ENCODE assay signal across 14 mouse cellular contexts in the genomic region with DNA sequence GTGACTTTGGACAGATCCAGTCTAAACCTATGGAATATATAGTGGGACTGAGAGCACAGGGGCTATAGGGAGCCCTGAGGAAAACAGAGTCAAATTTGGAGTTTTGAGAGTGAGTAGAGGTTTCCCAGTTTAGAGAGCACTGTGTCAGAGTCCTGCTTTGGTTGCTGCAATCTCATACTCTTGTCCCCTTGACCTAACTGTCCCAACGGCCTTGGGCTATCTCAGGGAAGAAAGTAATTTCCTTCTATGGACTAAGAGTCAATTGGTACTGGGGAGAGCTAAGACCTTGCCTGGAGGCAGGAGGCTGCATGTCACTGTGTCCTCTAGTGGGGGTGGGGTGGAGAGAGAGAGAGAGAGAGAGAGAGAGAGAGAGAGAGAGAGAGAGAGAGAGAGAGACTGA. TPM values are rescaled to one million over a fixed set of nuclear protein-coding genes. Genes with fewer than 3 reads are reported as not detected.
DNase-seq lines count a peak whose midpoint lies in the region; ATAC-seq and TF ChIP-seq lines count a peak whose summit lies in the region.
"Had no signal": no experiment of that assay in that cellular context is flagged by ENCODE, and none has a peak within 500 bp of the region (broad histone marks: within the 10 kb centered on the region; RNA-seq: fewer than 3 reads in every experiment).

No protein-coding gene starts in this region.

- H3K27me3 ChIP-seq in embryonic facial prominence, embryonic 14.5 days (replicated peaks; ENCODE audit: control insufficient read depth, insufficient read depth, low read length) = no peaks in the 10 kb centered on the region; the same call in 1 of the 2 replicates
- H3K27me3 ChIP-seq in embryonic facial prominence, embryonic 10.5 days (replicated peaks; ENCODE audit: low read depth, poor library complexity, severe bottlenecking) = peaks cover 47% of the 10 kb centered on the region
- H3K27me3 ChIP-seq in hindbrain, embryonic 15.5 days = peaks cover 23% of the 10 kb centered on the region
- peaks cover 25% of the 10 kb centered on the region for H3K27me3 ChIP-seq in hindbrain, embryonic 12.5 days
- H3K27me3 ChIP-seq in embryonic facial prominence, embryonic 15.5 days = 0 out of 2 replicates have a peak, but pooled peaks cover 12% of the 10 kb centered on the region
- peaks cover 44% of the 10 kb centered on the region for H3K27me3 ChIP-seq in liver, postnatal 0 days (ENCODE audit: insufficient read depth, low read length)

- H3K4me2 ChIP-seq in embryonic facial prominence, embryonic 14.5 days (ENCODE audit: low read depth, low read length) = peak overlapping the region; percentile 94
- H3K4me2 ChIP-seq in hindbrain, embryonic 15.5 days = 0 out of 2 replicates have a peak overlapping the region, but pooled peaks have one; percentile 89
- H3K4me2 ChIP-seq in hindbrain, embryonic 12.5 days (replicated peaks) = no peak overlapping the region
- peak overlapping the region; percentile 93; the same call in 1 of the 2 replicates for H3K4me2 ChIP-seq in embryonic facial prominence, embryonic 15.5 days (replicated peaks)
- H3K4me2 ChIP-seq in liver, postnatal 0 days (ENCODE audit: low read depth, low read length) = peak overlapping the region; percentile 80; the same call in 1 of the 2 replicates

- peaks cover 27% of the 10 kb centered on the region for H3K36me3 ChIP-seq in embryonic facial prominence, embryonic 14.5 days (ENCODE audit: control insufficient read depth, insufficient read depth, low read length)
- H3K36me3 ChIP-seq in embryonic facial prominence, embryonic 10.5 days (replicated peaks) = peaks cover 28% of the 10 kb centered on the region
- no peaks in the 10 kb centered on the region for H3K36me3 ChIP-seq in hindbrain, embryonic 15.5 days
- H3K36me3 ChIP-seq in hindbrain, embryonic 12.5 days = no peaks in the 10 kb centered on the region
- H3K36me3 ChIP-seq in embryonic facial prominence, embryonic 15.5 days = peaks cover 27% of the 10 kb centered on the region
- 0 out of 2 replicates have a peak, but pooled peaks cover 7% of the 10 kb centered on the region for H3K36me3 ChIP-seq in liver, postnatal 0 days (replicated peaks; ENCODE audit: insufficient read depth, low read length)

- H3K9me3 ChIP-seq in embryonic facial prominence, embryonic 14.5 days (ENCODE audit: control insufficient read depth, low read length) = no peaks in the 10 kb centered on the region
- H3K9me3 ChIP-seq in embryonic facial prominence, embryonic 10.5 days = no peaks in the 10 kb centered on the region
- H3K9me3 ChIP-seq in hindbrain, embryonic 15.5 days = no peaks in the 10 kb centered on the region
- H3K9me3 ChIP-seq in hindbrain, embryonic 12.5 days (replicated peaks) = no peaks in the 10 kb centered on the region
- no peaks in the 10 kb centered on the region for H3K9me3 ChIP-seq in embryonic facial prominence, embryonic 15.5 days (replicated peaks)
- H3K9me3 ChIP-seq in liver, postnatal 0 days (ENCODE audit: low read length) = no peaks in the 10 kb centered on the region

- TF ChIP-seq CTCF in liver, postnatal 0 days (IDR thresholded peaks at IDR 0.05; ENCODE audit: low read depth) = no peak

- no peak for ATAC-seq in embryonic facial prominence, embryonic 14.5 days (ENCODE audit: low read depth)
- no peak for ATAC-seq in hindbrain, embryonic 15.5 days (ENCODE audit: low FRiP score, low read depth)
- ATAC-seq in hindbrain, embryonic 12.5 days (ENCODE audit: low FRiP score) = no peak
- ATAC-seq in embryonic facial prominence, embryonic 15.5 days (ENCODE audit: insufficient number of reproducible peaks, low FRiP score, low TSS enrichment, low read depth) = no peak
- ATAC-seq in liver, postnatal 0 days = no peak
- ATAC-seq: intestine, embryonic 16.5 days had no signal

- H3K4me3 ChIP-seq in embryonic facial prominence, embryonic 14.5 days (ENCODE audit: low read depth, low read length) = no peak overlapping the region
- no peak overlapping the region for H3K4me3 ChIP-seq in embryonic facial prominence, embryonic 10.5 days
- H3K4me3 ChIP-seq in hindbrain, embryonic 15.5 days = no peak overlapping the region
- H3K4me3 ChIP-seq in hindbrain, embryonic 12.5 days = no peak overlapping the region
- H3K4me3 ChIP-seq in embryonic facial prominence, embryonic 15.5 days (replicated peaks) = no peak overlapping the region; the same call in 1 of the 2 replicates
- no peak overlapping the region for H3K4me3 ChIP-seq in liver, postnatal 0 days (ENCODE audit: low read depth, low read length)

- TF ChIP-seq EP300 in liver, postnatal 0 days (IDR thresholded peaks at IDR 0.05; ENCODE audit: low read depth) = no peak

- WGBS in embryonic facial prominence, embryonic 14.5 days = 35% methylated on average over 1 of the region's 1 CpGs
- WGBS in embryonic facial prominence, embryonic 10.5 days = 55% methylated on average over 1 of the region's 1 CpGs
- WGBS in hindbrain, embryonic 15.5 days = 60% methylated on average over 1 of the region's 1 CpGs
- WGBS in hindbrain, embryonic 12.5 days = 81% methylated on average over 1 of the region's 1 CpGs
- 38% methylated on average over 1 of the region's 1 CpGs for WGBS in embryonic facial prominence, embryonic 15.5 days
- WGBS in liver, postnatal 0 days (ENCODE audit: insufficient replicate concordance) = 25% methylated on average over 1 of the region's 1 CpGs

- H3K4me1 ChIP-seq in embryonic facial prominence, embryonic 14.5 days (ENCODE audit: control insufficient read depth, insufficient read depth, low read length) = peaks cover 16% of the 10 kb centered on the region
- peaks cover 62% of the 10 kb centered on the region for H3K4me1 ChIP-seq in embryonic facial prominence, embryonic 10.5 days
- H3K4me1 ChIP-seq in hindbrain, embryonic 15.5 days (replicated peaks) = peaks cover 29% of the 10 kb centered on the region
- peaks cover 39% of the 10 kb centered on the region for H3K4me1 ChIP-seq in hindbrain, embryonic 12.5 days
- peaks cover 33% of the 10 kb centered on the region for H3K4me1 ChIP-seq in embryonic facial prominence, embryonic 15.5 days
- peaks cover 18% of the 10 kb centered on the region for H3K4me1 ChIP-seq in liver, postnatal 0 days (ENCODE audit: insufficient read depth)

- H3K9ac ChIP-seq in embryonic facial prominence, embryonic 14.5 days (ENCODE audit: low read depth, low read length) = 0 out of 2 replicates have a peak overlapping the region, but pooled peaks have one; percentile 73
- H3K9ac ChIP-seq in hindbrain, embryonic 15.5 days = no peak overlapping the region
- no peak overlapping the region for H3K9ac ChIP-seq in hindbrain, embryonic 12.5 days
- no peak overlapping the region for H3K9ac ChIP-seq in embryonic facial prominence, embryonic 15.5 days
- no peak overlapping the region for H3K9ac ChIP-seq in liver, postnatal 0 days (replicated peaks)
- H3K9ac ChIP-seq: forebrain, postnatal 0 days had no signal

- no peak overlapping the region for H3K27ac ChIP-seq in embryonic facial prominence, embryonic 14.5 days (replicated peaks; ENCODE audit: low read depth, low read length)
- no peak overlapping the region for H3K27ac ChIP-seq in embryonic facial prominence, embryonic 10.5 days (replicated peaks)
- 0 out of 2 replicates have a peak overlapping the region, but pooled peaks have one; percentile 64 for H3K27ac ChIP-seq in hindbrain, embryonic 15.5 days (replicated peaks)
- H3K27ac ChIP-seq in hindbrain, embryonic 12.5 days = no peak overlapping the region
- no peak overlapping the region for H3K27ac ChIP-seq in embryonic facial prominence, embryonic 15.5 days (replicated peaks)
- H3K27ac ChIP-seq in liver, postnatal 0 days (ENCODE audit: low read depth) = no peak overlapping the region

- DNase-seq in embryonic facial prominence, embryonic 14.5 days (ENCODE audit: low spot score) = no peak
- no peak for DNase-seq in embryonic facial prominence, embryonic 10.5 days (ENCODE audit: low spot score)
- no peak for DNase-seq in liver, postnatal 0 days
- no peak for DNase-seq in embryo, embryonic 9.5 days (ENCODE audit: extremely low spot score)
- DNase-seq in ovary, postnatal 14 days (ENCODE audit: low spot score) = no peak
- DNase-seq: adrenal gland, postnatal 14 days; kidney, postnatal 36 days; lung, postnatal 10 days; thymus, adult 18-20 months had no signal

RNA-seq across cellular contexts. Expression of gene Pacsin3, which starts 3.1 kb away (rescaled TPM):
- 59.9 and 64.3 TPM in 2 replicates for polyA plus RNA-seq in embryonic facial prominence, embryonic 14.5 days (2014; fragmentation: Nextera tagmentation; extraction: Ambion mirVana)
- 33.4 and 33.6 TPM in 2 replicates for polyA plus RNA-seq in embryonic facial prominence, embryonic 10.5 days (2016; fragmentation: Nextera tagmentation; extraction: Ambion mirVana)
- 17.0 and 17.7 TPM in 2 replicates for polyA plus RNA-seq in hindbrain, embryonic 15.5 days (2015; fragmentation: Nextera tagmentation; extraction: Ambion mirVana)
- polyA plus RNA-seq in hindbrain, embryonic 12.5 days (2016; fragmentation: Nextera tagmentation; extraction: Ambion mirVana) = 21.5 and 25.6 TPM in 2 replicates
- 55.1 and 62.8 TPM in 2 replicates for polyA plus RNA-seq in embryonic facial prominence, embryonic 15.5 days (2015; fragmentation: Nextera tagmentation; extraction: Ambion mirVana)
- polyA plus RNA-seq in liver, postnatal 0 days (2015; fragmentation: Nextera tagmentation; extraction: Ambion mirVana) = 27.8 and 28.5 TPM in 2 replicates

RNA-seq across cellular contexts. Expression of gene Arfgap2, which starts 5.9 kb away (rescaled TPM):
- polyA plus RNA-seq in embryonic facial prominence, embryonic 14.5 days (2014; fragmentation: Nextera tagmentation; extraction: Ambion mirVana) = 68.1 and 79.3 TPM in 2 replicates
- 101 and 102 TPM in 2 replicates for polyA plus RNA-seq in embryonic facial prominence, embryonic 10.5 days (2016; fragmentation: Nextera tagmentation; extraction: Ambion mirVana)
- 65.1 and 65.3 TPM in 2 replicates for polyA plus RNA-seq in hindbrain, embryonic 15.5 days (2015; fragmentation: Nextera tagmentation; extraction: Ambion mirVana)
- 84.5 and 85.6 TPM in 2 replicates for polyA plus RNA-seq in hindbrain, embryonic 12.5 days (2016; fragmentation: Nextera tagmentation; extraction: Ambion mirVana)
- 83.0 and 83.4 TPM in 2 replicates for polyA plus RNA-seq in embryonic facial prominence, embryonic 15.5 days (2015; fragmentation: Nextera tagmentation; extraction: Ambion mirVana)
- polyA plus RNA-seq in liver, postnatal 0 days (2015; fragmentation: Nextera tagmentation; extraction: Ambion mirVana) = 64.2 and 65.1 TPM in 2 replicates

RNA-seq across cellular contexts. Expression of gene Ddb2, which starts 22.0 kb away (rescaled TPM):
- 14.1 and 16.3 TPM in 2 replicates for polyA plus RNA-seq in embryonic facial prominence, embryonic 14.5 days (2014; fragmentation: Nextera tagmentation; extraction: Ambion mirVana)
- polyA plus RNA-seq in embryonic facial prominence, embryonic 10.5 days (2016; fragmentation: Nextera tagmentation; extraction: Ambion mirVana) = 9.3 and 9.9 TPM in 2 replicates
- 16.3 and 16.6 TPM in 2 replicates for polyA plus RNA-seq in hindbrain, embryonic 15.5 days (2015; fragmentation: Nextera tagmentation; extraction: Ambion mirVana)
- 10.6 and 13.4 TPM in 2 replicates for polyA plus RNA-seq in hindbrain, embryonic 12.5 days (2016; fragmentation: Nextera tagmentation; extraction: Ambion mirVana)
- 18.7 and 19.9 TPM in 2 replicates for polyA plus RNA-seq in embryonic facial prominence, embryonic 15.5 days (2015; fragmentation: Nextera tagmentation; extraction: Ambion mirVana)
- 4.0 and 4.2 TPM in 2 replicates for polyA plus RNA-seq in liver, postnatal 0 days (2015; fragmentation: Nextera tagmentation; extraction: Ambion mirVana)

RNA-seq across cellular contexts. Expression of gene Acp2, which starts 56.1 kb away (rescaled TPM):
- polyA plus RNA-seq in embryonic facial prominence, embryonic 14.5 days (2014; fragmentation: Nextera tagmentation; extraction: Ambion mirVana) = 29.4 and 32.3 TPM in 2 replicates
- polyA plus RNA-seq in embryonic facial prominence, embryonic 10.5 days (2016; fragmentation: Nextera tagmentation; extraction: Ambion mirVana) = 26.0 and 29.0 TPM in 2 replicates
- 36.2 and 37.2 TPM in 2 replicates for polyA plus RNA-seq in hindbrain, embryonic 15.5 days (2015; fragmentation: Nextera tagmentation; extraction: Ambion mirVana)
- 39.2 and 41.0 TPM in 2 replicates for polyA plus RNA-seq in hindbrain, embryonic 12.5 days (2016; fragmentation: Nextera tagmentation; extraction: Ambion mirVana)
- 24.2 and 28.3 TPM in 2 replicates for polyA plus RNA-seq in embryonic facial prominence, embryonic 15.5 days (2015; fragmentation: Nextera tagmentation; extraction: Ambion mirVana)
- polyA plus RNA-seq in liver, postnatal 0 days (2015; fragmentation: Nextera tagmentation; extraction: Ambion mirVana) = 13.0 and 14.1 TPM in 2 replicates

RNA-seq across cellular contexts. Expression of gene Nr1h3, which starts 56.2 kb away (rescaled TPM):
- polyA plus RNA-seq in embryonic facial prominence, embryonic 14.5 days (2014; fragmentation: Nextera tagmentation; extraction: Ambion mirVana) = 1.5 and 2.7 TPM in 2 replicates
- 1.1 and 1.4 TPM in 2 replicates for polyA plus RNA-seq in embryonic facial prominence, embryonic 10.5 days (2016; fragmentation: Nextera tagmentation; extraction: Ambion mirVana)
- polyA plus RNA-seq in hindbrain, embryonic 15.5 days (2015; fragmentation: Nextera tagmentation; extraction: Ambion mirVana) = 2.5 and 2.6 TPM in 2 replicates
- 1.5 and 2.0 TPM in 2 replicates for polyA plus RNA-seq in hindbrain, embryonic 12.5 days (2016; fragmentation: Nextera tagmentation; extraction: Ambion mirVana)
- 1.8 and 1.9 TPM in 2 replicates for polyA plus RNA-seq in embryonic facial prominence, embryonic 15.5 days (2015; fragmentation: Nextera tagmentation; extraction: Ambion mirVana)
- 30.0 and 31.0 TPM in 2 replicates for polyA plus RNA-seq in liver, postnatal 0 days (2015; fragmentation: Nextera tagmentation; extraction: Ambion mirVana)
